Mouse (Mus musculus) myocyte (in vitro differentiated cells): ENCODE results near the gene Crk.

Source experiments
- E2F4 ChIP-seq: IDR thresholded peaks from one replicate; pipeline ENCODE4 v1.6.1; 2011; ENCODE audit warnings: mild to moderate bottlenecking, control low read depth, moderate library complexity; ENCODE audit not compliant: insufficient read depth
- MYOD1 ChIP-seq, 3 experiments: IDR thresholded peaks; one replicate each; pipeline ENCODE4 v1.6.1; 2011; ENCODE audit warnings: control low read depth in 2 of 3, low read depth in 2 of 3, mild to moderate bottlenecking in 2 of 3, moderate library complexity in 1 of 3; ENCODE audit not compliant: insufficient read length in 2 of 3, control insufficient read depth in 1 of 3
- POLR2A ChIP-seq: IDR thresholded peaks from one replicate; pipeline ENCODE4 v1.6.1; 2011; ENCODE audit warnings: low read depth, mild to moderate bottlenecking, control low read depth, moderate library complexity; ENCODE audit not compliant: insufficient read length
- TCF12 ChIP-seq: IDR thresholded peaks from one replicate; pipeline ENCODE4 v1.6.1; 2011; ENCODE audit warnings: mild to moderate bottlenecking, control low read depth; ENCODE audit not compliant: poor library complexity, insufficient read depth, severe bottlenecking
- TCF3 ChIP-seq: IDR thresholded peaks from one replicate; pipeline ENCODE4 v1.6.1; 2011; ENCODE audit warnings: low read depth, control low read depth; ENCODE audit not compliant: insufficient read length
- USF1 ChIP-seq: IDR thresholded peaks from one replicate; pipeline ENCODE4 v1.6.1; 2011; ENCODE audit warnings: low read depth, mild to moderate bottlenecking, control low read depth, moderate library complexity

DNA sequence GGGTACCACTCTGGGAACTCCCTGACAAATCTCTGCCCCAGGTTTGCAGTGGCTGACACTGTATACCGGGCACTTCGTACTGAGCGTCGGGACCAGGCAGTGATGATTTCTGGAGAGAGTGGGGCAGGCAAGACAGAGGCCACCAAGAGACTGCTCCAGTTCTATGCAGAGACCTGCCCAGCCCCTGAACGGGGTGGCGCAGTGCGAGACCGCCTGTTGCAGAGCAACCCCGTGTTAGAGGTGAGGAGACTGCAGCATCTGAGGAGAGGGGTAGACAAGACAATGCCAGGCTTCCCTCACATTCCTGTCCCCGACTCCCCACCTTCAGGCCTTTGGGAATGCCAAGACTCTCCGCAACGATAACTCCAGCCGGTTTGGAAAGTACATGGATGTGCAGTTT lies 20.7 kb upstream of the Crk start:
- TF ChIP-seq TCF3 (no peak), POLR2A (no peak), MYOD1 (IDR thresholded peaks at IDR 0.05; ENCODE audit: control insufficient read depth in 1 of 3, insufficient read length in 2 of 3, low read depth in 2 of 3) (no peak), TCF12 (no peak), E2F4 (no peak), USF1 (no peak)
